Mouse (Mus musculus) embryonic facial prominence, embryonic 10.5 days (tissue): ENCODE measurements at regions not wholly inside any gene's neighbourhood (a gene's known extent, or its start where the extent isn't known, plus 50 kb on each side); places are given as distances from the start of the nearest gene placed in this dataset.

Experiments used
- DNase-seq: peaks from one replicate; pipeline ENCODE4 v3.0.0-alpha.2; 2017; ENCODE audit warnings: low spot score
- H3K27ac ChIP-seq: fragments of 300-500 bp; sonication (generic); replicated peaks from 2 replicates; pipeline ENCODE4 v1.5.1; 2016; ENCODE audit warnings: mild to moderate bottlenecking
- H3K27me3 ChIP-seq: fragments of 300-500 bp; sonication (generic); replicated peaks from 2 replicates; pipeline ENCODE4 v1.6.1; 2016; ENCODE audit warnings: low read depth, mild to moderate bottlenecking; ENCODE audit not compliant: poor library complexity, severe bottlenecking
- H3K36me3 ChIP-seq: fragments of 300-500 bp; sonication (generic); replicated peaks from 2 replicates; pipeline ENCODE4 v1.6.1; 2016; ENCODE audit warnings: mild to moderate bottlenecking, moderate library complexity
- H3K4me1 ChIP-seq: fragments of 300-500 bp; sonication (generic); 2 replicates; pipeline ENCODE4 v1.6.1; 2016
- H3K4me3 ChIP-seq: fragments of 300-500 bp; sonication (generic); 2 replicates; pipeline ENCODE4 v1.5.1; 2016; ENCODE audit warnings: mild to moderate bottlenecking, moderate library complexity
- H3K9me3 ChIP-seq: fragments of 300-500 bp; sonication (generic); 2 replicates; pipeline ENCODE4 v1.6.1; 2016; ENCODE audit warnings: mild to moderate bottlenecking
- WGBS: fragments of 180-500 bp; shearing (Covaris S2); methylation state at CpG from one replicate; pipeline ENCODE4 v1.1.7; 2016; 5-methylcytosine and 5-hydroxymethylcytosine counted together

DNA sequence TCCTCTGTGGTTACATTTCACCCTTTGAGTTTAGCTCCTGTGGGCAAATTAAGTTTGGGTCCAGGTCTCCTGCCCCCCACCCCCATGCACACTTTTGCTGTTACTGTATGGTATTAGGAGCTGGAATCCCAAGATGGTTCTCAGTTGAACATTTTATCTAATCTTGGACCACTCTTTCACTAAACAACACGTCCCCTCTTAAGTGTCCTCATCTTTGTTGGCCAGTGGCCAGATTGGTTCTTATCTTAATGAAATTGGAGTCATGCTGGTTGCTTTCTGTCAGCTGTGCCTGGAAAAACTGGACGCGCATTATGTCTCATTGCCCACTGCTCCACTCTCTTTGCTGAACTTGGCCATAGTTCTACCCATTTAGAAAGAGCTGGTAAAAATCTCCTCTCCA is 391.1 kb upstream of the Pbx1 start:
- no peaks in the 10 kb centered on the region for H3K9me3 ChIP-seq
- no peaks in the 10 kb centered on the region for H3K27me3 ChIP-seq
- DNase-seq: no peak
- H3K27ac ChIP-seq: no peak overlapping the region
- H3K4me3 ChIP-seq: no peak overlapping the region
- no peaks in the 10 kb centered on the region for H3K36me3 ChIP-seq
- no peaks in the 10 kb centered on the region for H3K4me1 ChIP-seq
- WGBS: 92% methylated on average over 3 of the region's 3 CpGs

DNA sequence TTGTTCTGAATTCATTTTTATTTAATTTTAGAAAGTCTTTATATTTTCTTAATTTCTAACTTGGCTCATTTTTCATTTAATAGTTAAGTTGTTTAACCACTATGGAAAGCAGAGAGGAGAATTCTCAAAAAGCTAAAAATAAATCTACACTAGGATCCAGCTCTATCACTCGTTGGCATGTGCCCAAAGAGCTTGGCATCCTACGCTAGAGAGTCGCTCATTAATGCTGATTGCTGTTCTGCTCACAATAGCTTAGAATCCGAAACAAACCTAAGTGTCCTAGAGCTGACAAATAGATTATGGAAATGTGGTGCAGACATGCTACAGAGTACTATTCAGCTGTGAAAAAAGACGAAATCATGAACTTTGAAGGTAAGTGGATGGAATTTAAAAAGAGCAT is 386.3 kb upstream of the Pbx1 start:
- H3K36me3 ChIP-seq: no peaks in the 10 kb centered on the region
- no peaks in the 10 kb centered on the region for H3K9me3 ChIP-seq
- no peak overlapping the region for H3K27ac ChIP-seq
- H3K27me3 ChIP-seq: no peaks in the 10 kb centered on the region
- no peak for DNase-seq
- H3K4me3 ChIP-seq: no peak overlapping the region
- H3K4me1 ChIP-seq: no peaks in the 10 kb centered on the region
- 89% methylated on average over 5 of the region's 5 CpGs for WGBS

- 62% methylated on average over 3 of the region's 3 CpGs for WGBS
- H3K27me3 ChIP-seq: no peaks in the 10 kb centered on the region
- H3K27ac ChIP-seq: no peak overlapping the region
- no peaks in the 10 kb centered on the region for H3K36me3 ChIP-seq
- no peak overlapping the region for H3K4me3 ChIP-seq
- H3K4me1 ChIP-seq: no peaks in the 10 kb centered on the region
- no peak for DNase-seq
- H3K9me3 ChIP-seq: no peaks in the 10 kb centered on the region
Observed at GRCm38 (mm10) chr1:168807084-168807483, 375.0 kb upstream of the Pbx1 start.

- no peaks in the 10 kb centered on the region for H3K27me3 ChIP-seq
- no peak overlapping the region for H3K4me3 ChIP-seq
- H3K9me3 ChIP-seq: no peaks in the 10 kb centered on the region
- H3K27ac ChIP-seq: no peak overlapping the region
- WGBS: 81% methylated on average over 3 of the region's 3 CpGs
- no peaks in the 10 kb centered on the region for H3K4me1 ChIP-seq
- no peaks in the 10 kb centered on the region for H3K36me3 ChIP-seq
- no peak for DNase-seq
Observed at GRCm38 (mm10) chr1:168805442-168805841, 373.4 kb upstream of the Pbx1 start.

DNA sequence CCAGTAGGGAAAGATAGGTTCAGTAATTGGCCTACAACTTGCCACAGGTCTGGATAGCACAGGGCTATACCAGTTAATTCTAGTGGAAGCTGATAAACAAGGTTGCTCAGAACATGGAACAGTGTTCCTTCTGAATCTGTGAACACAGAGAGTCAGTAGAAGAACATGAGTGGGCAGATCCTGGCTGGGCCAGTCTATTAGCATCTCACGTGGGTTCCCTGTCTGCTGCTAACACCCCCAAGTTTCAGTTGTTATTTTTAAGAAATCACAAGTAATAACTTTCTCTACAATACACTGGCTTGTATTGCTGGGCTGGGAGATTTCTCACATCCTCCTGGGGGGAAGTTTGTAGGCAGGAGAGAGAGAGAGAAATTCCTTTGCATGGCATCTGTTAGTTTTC is 369.0 kb upstream of the Pbx1 start:
- no peak overlapping the region for H3K27ac ChIP-seq
- DNase-seq: no peak
- 78% methylated on average over 1 of the region's 1 CpGs for WGBS
- H3K4me1 ChIP-seq: no peaks in the 10 kb centered on the region
- no peaks in the 10 kb centered on the region for H3K36me3 ChIP-seq
- H3K27me3 ChIP-seq: no peaks in the 10 kb centered on the region
- H3K4me3 ChIP-seq: no peak overlapping the region
- H3K9me3 ChIP-seq: no peaks in the 10 kb centered on the region

GRCm38 (mm10) chr1:168786731-168787130 is 354.7 kb upstream of the Pbx1 start:
- H3K4me1 ChIP-seq: peaks cover 14% of the 10 kb centered on the region
- H3K36me3 ChIP-seq: no peaks in the 10 kb centered on the region
- no peak overlapping the region for H3K27ac ChIP-seq
- no peaks in the 10 kb centered on the region for H3K27me3 ChIP-seq
- no peaks in the 10 kb centered on the region for H3K9me3 ChIP-seq
- H3K4me3 ChIP-seq: no peak overlapping the region
- peak; percentile 24 for DNase-seq
- WGBS: 31% methylated on average over 3 of the region's 3 CpGs

- no peak overlapping the region for H3K27ac ChIP-seq
Observed at GRCm38 (mm10) chr1:168783851-168784250, 351.8 kb upstream of the Pbx1 start.

DNA sequence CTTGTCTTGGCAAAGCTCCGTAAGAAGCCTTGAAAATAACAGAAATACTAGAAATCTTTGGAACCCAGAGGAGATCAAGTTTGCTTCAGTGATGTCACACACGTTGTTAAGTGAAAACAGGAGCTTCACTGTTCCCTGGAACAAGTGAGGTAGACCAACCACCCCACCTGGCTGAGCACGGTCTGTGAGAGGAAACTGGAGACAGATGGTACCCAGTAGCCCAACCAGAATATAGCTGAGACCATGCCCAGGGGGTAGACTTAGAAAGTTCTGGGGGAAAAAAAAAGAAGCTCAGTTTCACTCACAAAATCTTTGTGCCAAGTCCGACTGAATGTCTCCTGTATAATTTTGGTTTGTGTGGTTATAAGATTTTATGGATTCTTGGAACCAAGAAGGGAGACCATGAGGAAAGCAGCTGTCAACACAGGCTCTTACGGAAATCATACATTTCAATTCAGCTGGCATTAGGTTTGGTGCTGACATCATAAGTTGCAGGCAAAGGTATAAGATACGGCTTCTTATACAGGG is 332.4 kb upstream of the Pbx1 start:
- Histone ChIP-seq H3K27me3 (no peaks in the 10 kb centered on the region), H3K27ac (no peak overlapping the region), H3K4me3 (no peak overlapping the region), H3K4me1 (0 out of 2 replicates have a peak, but pooled peaks cover 3% of the 10 kb centered on the region), H3K36me3 (no peaks in the 10 kb centered on the region), H3K9me3 (no peaks in the 10 kb centered on the region)
- DNase-seq: no peak
- WGBS: 71% methylated on average over 6 of the region's 6 CpGs

More at GRCm38 (mm10) chr1:168783851-168784250, 351.8 kb upstream of the Pbx1 start:
- H3K9me3 ChIP-seq: no peaks in the 10 kb centered on the region
- H3K4me3 ChIP-seq: no peak overlapping the region
- H3K27me3 ChIP-seq: no peaks in the 10 kb centered on the region
- H3K4me1 ChIP-seq: peaks cover 14% of the 10 kb centered on the region
- DNase-seq: no peak
- no peaks in the 10 kb centered on the region for H3K36me3 ChIP-seq

DNA sequence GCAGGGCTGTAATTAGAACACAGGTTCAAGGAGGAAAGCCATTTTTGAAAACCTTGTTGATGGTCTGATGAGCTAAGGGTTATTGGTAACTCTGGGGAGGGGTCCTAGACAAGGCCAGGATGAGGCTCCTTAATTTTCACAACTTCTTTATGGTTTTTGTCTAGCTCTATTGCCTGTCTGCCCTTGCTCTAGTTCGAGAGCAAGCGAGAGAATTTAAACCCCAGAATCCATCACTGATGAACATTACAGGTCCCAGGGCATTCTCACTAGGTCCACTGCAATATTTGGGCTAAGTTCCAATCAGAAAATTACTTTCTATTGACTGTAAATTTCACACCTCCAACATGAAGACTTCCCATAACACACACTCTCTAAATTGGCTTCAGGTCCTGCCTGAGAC is 329.0 kb upstream of the Pbx1 start:
- H3K36me3 ChIP-seq: no peaks in the 10 kb centered on the region
- no peak overlapping the region for H3K4me3 ChIP-seq
- H3K27me3 ChIP-seq: no peaks in the 10 kb centered on the region
- no peak overlapping the region for H3K27ac ChIP-seq
- H3K4me1 ChIP-seq: peaks cover 8% of the 10 kb centered on the region
- H3K9me3 ChIP-seq: no peaks in the 10 kb centered on the region
- DNase-seq: no peak
- 91% methylated on average over 2 of the region's 2 CpGs for WGBS

- no peak for DNase-seq
- H3K4me3 ChIP-seq: no peak overlapping the region
- H3K9me3 ChIP-seq: no peaks in the 10 kb centered on the region
- WGBS: 78% methylated on average over 1 of the region's 1 CpGs
- H3K27ac ChIP-seq: no peak overlapping the region
- H3K36me3 ChIP-seq: no peaks in the 10 kb centered on the region
- no peaks in the 10 kb centered on the region for H3K27me3 ChIP-seq
- H3K4me1 ChIP-seq: peaks cover 15% of the 10 kb centered on the region
Observed at GRCm38 (mm10) chr1:168760239-168760638, 328.2 kb upstream of the Pbx1 start.

DNA sequence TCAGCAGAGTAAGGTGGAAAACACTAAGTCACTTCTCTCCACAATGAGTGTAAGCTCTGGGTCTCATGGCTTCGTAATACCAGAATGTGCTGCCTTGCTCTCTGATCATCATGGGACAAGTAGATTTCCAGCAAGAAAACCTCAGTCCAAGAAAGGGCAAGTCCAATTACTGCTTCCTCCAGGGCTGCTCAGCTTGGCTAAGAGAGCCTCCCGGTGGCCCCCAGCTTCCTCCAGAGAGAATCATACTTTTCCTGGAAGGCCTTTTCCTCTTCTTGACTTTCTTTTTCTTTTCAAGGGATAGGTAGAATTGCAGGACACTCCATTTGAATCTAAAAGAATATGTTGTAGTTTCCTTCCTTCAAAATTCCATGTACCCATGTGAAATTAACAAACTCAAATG is 326.8 kb upstream of the Pbx1 start:
- Histone ChIP-seq H3K4me1 (peaks cover 26% of the 10 kb centered on the region), H3K36me3 (no peaks in the 10 kb centered on the region), H3K4me3 (no peak overlapping the region), H3K9me3 (no peaks in the 10 kb centered on the region), H3K27me3 (no peaks in the 10 kb centered on the region), H3K27ac (no peak overlapping the region)
- 68% methylated on average over 2 of the region's 2 CpGs for WGBS
- DNase-seq: no peak

- DNase-seq: peak; percentile 77
- WGBS: 26% methylated on average over 7 of the region's 7 CpGs
- no peak overlapping the region for H3K4me3 ChIP-seq
Observed at GRCm38 (mm10) chr1:168754196-168754595, 322.1 kb upstream of the Pbx1 start.

DNA sequence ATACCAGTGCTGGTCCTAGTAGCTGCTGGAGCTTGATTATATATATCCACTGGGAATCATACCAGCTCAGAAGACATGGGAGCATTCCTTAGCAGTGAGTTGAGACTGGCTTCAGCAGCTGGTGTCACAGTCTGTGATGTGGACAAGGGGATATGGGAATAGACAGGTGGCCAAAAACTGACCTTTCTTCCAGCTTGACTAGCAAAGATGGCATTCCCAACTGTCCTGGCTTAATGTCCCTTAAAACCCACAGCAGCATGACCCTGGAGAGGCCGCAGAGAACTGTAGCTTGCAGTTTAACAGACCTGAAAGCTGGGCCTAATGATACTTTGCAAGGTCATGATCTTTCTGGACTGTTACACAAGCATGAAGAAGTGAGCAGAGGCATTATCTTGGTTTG is 311.4 kb upstream of the Pbx1 start:
- Histone ChIP-seq H3K27me3 (no peaks in the 10 kb centered on the region), H3K27ac (no peak overlapping the region), H3K4me1 (peaks cover 4% of the 10 kb centered on the region; the same call in 1 of the 2 replicates), H3K9me3 (no peaks in the 10 kb centered on the region), H3K36me3 (no peaks in the 10 kb centered on the region), H3K4me3 (no peak overlapping the region)
- 66% methylated on average over 1 of the region's 1 CpGs for WGBS
- DNase-seq: no peak

More at GRCm38 (mm10) chr1:168754196-168754595, 322.1 kb upstream of the Pbx1 start:
- no peaks in the 10 kb centered on the region for H3K36me3 ChIP-seq
- no peaks in the 10 kb centered on the region for H3K27me3 ChIP-seq
- no peaks in the 10 kb centered on the region for H3K9me3 ChIP-seq
- H3K4me1 ChIP-seq: peaks cover 31% of the 10 kb centered on the region
- 0 out of 2 replicates have a peak overlapping the region, but pooled peaks have one; percentile 14 for H3K27ac ChIP-seq

DNA sequence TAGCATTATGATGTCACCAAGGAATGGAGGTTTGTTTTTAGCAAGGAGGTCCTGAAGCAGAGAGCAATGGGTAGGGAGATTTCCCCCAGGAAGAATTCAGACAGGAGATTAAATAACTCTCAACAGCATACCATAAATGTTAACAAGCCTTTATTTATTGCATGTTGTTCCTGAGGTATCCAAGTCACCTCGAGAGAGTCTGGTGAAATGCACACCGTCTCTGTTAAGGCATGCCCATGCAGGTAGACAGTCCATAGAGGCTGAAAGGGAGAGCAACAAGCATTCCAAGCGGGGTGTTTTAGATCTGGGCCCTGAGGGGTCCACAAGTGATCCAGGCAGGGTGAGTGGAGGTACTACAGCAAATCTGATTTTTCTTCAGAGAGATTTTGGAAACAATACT is 305.9 kb upstream of the Pbx1 start:
- Histone ChIP-seq H3K27me3 (no peaks in the 10 kb centered on the region), H3K27ac (no peak overlapping the region), H3K4me1 (peaks cover 4% of the 10 kb centered on the region; the same call in 1 of the 2 replicates), H3K4me3 (no peak overlapping the region), H3K9me3 (no peaks in the 10 kb centered on the region), H3K36me3 (no peaks in the 10 kb centered on the region)
- WGBS: 81% methylated on average over 3 of the region's 3 CpGs
- DNase-seq: no peak
